Mouse (Mus musculus) spleen, embryonic (tissue): ENCODE measurements around the gene Rasgrp1.

Experiments
- CTCF ChIA-PET: fragments of 350-600 bp; sonication (Branson Sonifier 250); formaldehyde crosslinking; loops from one replicate; lab custom pipeline; 2022; lab: Charles Lee

The Rasgrp1 gene

DNA sequence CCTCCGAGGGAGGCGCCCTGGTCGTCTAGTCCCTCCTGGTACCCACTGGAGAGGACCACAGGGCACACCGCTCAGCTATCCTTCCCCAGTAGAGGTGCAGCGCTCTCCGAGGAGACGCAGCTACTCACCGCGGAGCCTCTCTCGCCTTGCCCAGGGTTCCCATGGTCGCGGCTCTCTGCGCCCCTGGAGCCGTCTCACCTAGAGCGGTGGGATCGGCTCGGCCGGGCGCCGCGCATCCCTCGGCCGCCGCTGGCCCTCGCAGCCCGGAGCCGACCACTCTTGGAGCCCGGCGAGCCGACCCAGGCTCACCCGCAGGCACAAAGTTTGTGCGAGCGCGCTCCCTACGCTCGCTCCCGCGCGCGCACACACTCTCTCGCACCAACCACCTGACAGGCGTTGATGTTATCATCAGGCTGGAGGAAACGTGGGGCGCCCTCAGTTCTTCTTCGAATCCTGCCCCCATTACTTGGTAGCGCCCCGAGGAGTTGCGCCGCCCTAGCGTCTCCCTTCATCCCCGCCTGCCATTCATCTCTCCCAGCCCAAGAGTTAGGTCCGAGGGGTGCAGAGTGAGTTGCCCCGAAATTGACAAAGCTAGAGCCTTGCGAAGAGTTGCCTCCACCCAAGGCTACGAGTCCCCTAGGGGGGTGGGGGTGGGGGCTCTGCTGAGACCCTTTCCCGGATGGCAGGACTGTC is at the start of gene Rasgrp1:
Gene Rasgrp1, minus strand, starts transcription at position 455 of the 693 bp plus-strand sequence.
- CTCF ChIA-PET = no interaction called here

DNA sequence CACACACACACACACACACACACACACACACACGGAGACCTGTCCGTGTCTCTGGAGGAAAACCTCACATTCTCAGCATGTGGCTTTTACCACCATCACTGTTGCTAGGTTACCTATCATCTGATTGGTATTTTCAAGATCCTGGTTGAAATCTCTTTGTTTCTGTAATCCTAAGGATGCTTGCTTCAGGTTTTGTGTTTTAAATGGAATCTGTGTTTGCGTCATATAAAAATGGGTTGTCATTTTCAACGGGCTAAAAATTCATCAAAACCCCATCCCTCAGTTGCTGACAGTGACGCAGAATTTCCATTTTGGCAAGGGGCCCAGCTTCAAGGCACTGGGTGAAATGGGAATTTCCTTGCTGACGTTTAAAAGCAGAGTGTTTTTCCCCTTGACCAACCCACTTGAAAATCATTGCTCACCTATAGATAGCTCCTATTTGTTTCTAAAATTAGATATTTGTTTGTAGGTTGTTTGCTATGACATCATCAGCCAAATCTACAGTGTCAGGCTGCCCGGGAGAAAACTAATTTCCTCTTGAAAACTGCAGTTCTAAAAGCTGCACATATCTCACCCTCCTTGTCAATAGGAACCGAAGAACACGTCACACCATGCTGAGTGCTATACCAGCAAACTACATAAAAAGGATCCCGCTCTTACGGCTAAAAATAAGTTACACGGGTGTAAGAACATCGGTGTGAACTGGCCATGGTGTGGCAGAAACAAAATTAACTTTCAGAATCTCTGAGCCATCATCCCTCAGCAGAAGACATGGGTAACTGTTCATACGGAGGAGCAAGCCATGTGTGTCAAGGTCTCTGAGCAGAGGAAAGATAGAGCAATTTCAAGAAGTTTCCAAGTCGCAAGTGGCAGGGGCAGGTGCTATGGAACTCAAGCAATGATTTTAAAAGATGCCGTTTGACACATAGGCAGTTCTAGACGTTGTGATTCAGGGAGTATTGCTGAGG is 47.4 kb upstream of the Rasgrp1 start:
- CTCF ChIA-PET = no interaction called here

DNA sequence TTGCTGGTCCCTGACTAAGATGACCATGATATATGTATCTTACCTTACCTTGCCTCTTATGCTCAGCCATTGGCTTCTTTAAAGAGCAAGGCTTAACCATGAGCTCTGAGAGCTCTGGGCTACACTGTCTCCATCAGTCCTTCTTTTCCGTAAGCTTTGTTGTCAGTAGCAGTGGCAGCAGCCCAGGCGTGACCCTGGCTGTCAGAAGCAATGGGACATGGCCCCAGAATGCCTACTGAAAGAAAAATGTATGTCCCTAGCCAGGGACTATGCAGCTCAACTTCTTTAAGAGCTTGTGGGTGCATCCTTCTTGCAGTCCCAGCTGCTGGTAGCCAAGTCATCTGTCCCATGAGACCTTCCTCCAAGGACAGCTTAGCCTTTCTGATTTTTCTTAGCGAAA is 46.7 kb upstream of the Rasgrp1 start:
- CTCF ChIA-PET = no interaction called here

DNA sequence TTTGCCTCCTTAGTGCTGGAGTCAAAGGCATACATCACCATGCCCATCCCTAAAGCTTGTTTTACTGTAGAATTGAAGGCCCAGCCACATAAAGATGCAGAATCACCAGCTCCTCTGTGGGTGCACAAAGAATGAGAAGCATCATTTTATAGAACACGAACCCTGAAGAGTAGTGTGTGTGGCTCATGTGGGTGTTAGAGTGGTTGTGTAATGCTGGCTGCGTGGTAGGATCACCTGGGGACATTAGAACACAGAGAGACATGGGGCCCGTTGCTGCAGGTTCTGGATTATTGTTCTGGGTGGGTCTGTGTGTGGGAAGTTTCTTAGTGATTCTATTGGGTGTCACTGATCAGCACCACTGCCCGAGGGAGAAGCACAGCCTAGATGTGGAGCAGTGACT is 45.3 kb upstream of the Rasgrp1 start:
- CTCF ChIA-PET = no interaction called here

DNA sequence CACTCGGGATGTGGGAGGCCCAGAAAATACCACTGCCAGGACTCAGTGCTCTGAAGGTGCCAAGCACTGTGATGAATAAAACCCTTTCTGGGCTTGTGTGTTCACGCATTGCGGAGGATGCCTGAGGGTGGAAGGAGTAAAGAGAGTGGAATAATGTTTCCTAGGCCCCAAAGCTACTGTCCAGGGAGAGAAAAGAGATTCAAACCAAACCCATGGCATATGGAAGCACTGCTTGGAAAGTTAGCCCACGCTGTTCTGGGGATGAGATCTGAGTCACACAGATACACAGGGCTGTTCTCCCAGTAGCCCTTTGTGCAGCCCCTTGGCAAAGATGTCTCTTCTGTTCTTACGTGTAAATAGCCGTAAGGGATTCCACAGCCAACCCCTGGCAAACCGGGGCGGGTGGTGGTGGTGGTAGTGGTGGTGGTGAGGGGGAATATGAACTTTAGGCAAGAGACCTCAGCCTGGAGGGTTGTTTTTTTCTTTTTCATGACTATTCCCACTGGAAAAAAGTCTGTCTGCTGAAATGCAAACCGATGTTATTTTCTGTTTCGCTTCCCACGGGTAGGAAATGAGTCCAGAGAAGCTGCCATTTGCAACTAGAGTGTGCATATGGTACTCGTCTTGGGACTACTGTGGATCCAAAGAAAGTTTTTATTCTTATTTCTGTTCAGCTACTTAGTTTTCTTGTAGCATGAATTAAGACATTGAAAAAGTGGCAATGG is 44.3 kb upstream of the Rasgrp1 start:
- CTCF ChIA-PET = no interaction called here

DNA sequence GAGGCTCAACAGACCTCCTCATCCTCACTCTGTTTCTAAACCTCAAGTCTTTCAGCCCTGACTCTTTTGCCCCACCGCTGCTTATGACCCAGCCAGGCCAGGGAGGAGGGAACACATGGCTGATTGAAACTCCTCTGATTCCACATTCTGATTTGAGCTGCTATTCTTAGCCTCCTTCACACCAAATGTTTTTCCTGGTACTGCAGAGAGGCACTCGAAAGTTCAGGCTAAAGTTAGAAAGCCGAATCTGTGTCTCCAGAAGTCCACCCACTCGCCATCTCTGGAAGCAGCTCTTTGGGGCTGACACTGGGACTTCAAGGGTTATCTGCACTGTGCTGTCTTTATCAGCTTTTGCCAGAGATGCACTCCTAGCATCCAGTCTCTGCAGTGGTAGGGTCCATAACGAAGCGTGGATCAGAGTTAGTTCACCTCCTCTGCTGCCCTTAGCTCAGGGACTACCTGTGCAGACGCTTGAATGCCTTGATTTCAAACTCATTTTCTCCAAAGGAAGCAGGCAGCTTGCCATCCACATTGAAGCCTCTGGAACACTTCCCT is 43.3 kb upstream of the Rasgrp1 start:
- CTCF ChIA-PET = no interaction called here

DNA sequence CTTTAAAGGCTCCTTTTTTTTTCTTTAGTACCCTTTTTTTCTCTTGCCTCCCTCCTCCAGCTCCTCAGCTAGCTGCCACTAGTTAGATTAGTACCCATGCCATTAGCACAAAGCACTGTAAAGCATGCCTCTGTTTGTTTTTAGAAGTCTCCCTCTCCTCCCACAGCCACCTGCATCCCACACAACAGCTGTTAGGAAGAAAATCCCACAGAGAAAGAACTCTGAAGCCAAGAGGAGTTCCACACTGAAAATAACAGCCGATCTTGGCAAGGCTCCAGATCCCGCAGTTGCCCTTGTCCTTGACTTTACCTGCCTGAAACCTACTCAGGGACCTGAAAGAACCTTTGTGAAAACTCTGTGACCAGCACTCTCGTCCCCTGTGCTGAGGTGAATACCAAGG is 38.5 kb upstream of the Rasgrp1 start:
- CTCF ChIA-PET = no interaction called here

DNA sequence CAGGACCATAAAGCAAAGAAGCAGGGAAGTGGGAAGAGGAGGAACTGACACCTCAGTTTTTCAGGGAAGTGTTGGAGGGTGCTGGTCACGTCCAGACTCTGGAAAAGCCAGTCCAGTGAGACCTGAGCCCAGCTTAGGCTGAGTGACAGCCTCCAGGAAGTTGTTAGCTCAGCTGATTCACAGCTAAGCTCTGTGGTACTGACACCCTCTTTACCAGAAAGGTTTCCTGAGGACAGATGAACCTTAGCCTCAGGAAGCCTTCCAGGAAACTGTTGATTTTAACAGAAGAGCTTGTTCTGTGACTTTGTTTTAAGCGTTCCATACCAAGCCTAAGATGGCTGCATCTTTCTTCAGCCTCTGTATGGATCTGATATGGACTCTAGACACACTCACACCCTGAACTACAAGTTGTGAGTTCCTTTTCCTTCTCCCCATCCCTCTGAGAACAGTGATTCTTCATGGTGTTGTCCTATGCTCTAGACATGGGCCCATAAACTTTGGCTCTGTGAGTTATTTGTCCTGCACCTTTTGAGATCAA is 31.6 kb upstream of the Rasgrp1 start:
- CTCF ChIA-PET = interaction anchor here (0.6 kb wide), 1 partner anchor 658 kb away, joined by 10 read pairs; no protein-coding TSS in a partner anchor

DNA sequence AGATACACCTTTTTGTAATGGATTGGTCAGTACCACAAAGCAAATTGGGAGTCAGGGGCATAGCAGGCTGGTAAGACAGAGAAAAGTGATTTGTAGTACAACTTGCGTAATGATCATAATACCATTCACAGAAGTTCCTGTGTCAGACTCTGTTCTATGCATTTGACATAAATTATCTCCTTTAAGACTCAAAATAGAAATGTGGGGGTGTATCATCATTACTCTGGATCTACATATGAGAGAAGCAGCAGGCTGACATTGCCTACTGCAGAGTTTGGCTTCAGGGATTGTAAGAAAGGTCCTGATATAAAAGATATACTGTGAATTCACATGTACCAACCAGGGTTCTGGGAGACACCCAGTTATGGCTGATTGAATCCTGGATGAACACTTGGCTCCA is 28.9 kb upstream of the Rasgrp1 start:
- CTCF ChIA-PET = no interaction called here

DNA sequence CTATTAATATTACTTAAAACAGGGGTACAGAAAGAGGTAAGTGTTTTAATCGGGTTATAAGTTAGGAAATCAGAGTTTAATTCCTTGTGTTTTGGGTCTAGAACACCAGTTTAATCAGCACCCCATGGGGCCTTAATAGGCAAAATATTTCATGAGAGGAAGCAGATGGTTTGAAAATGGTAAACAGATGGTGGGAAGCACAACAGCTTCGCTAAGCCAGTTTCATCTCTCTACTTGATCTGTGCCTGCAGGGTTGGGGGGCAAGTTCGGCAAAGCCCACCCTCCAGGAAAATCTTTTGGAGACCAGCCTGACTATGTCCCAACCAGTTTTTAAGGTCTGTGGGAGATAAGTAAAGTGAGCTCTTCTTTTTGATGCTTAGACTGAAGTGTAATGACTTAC is 23.7 kb upstream of the Rasgrp1 start:
- CTCF ChIA-PET = no interaction called here

DNA sequence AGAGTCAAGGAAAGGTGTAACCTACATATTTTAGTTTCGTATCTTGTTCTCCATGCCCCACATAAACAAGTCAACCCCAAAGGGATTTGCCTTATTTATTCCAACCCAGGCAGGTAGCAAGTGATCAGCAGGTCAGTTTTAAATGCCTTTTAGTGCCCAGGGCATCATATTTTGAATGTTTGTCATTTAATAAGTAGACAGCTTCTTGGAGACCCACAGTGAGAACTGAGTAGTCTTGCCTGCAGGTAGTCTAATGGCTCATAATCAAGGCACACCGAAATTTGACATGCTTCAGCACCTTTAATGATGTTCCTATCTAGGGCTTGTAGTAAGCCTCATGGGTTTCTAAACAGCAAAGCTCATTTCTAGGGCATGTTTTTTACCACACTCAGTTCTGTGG is 21.3 kb upstream of the Rasgrp1 start:
- CTCF ChIA-PET = no interaction called here

DNA sequence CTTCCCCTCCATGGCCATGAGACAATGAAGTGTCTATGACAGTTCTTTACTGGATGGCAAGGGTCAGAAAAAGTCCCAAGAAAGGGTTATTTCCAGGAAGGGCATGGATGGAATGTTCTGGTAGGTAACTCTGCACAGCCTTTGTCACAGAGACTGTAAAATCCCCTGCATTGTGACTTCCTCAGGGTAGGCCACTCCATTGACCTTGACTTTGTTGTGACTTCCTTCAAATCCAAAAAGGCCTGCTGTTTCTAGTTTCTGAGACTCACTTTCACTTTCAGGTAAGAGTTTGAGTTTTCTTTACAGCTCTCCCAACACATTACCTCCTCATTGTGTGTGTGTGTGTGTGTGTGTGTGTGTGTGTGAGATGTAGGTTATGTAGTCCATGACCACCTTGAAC is 15.1 kb upstream of the Rasgrp1 start:
- CTCF ChIA-PET = no interaction called here

DNA sequence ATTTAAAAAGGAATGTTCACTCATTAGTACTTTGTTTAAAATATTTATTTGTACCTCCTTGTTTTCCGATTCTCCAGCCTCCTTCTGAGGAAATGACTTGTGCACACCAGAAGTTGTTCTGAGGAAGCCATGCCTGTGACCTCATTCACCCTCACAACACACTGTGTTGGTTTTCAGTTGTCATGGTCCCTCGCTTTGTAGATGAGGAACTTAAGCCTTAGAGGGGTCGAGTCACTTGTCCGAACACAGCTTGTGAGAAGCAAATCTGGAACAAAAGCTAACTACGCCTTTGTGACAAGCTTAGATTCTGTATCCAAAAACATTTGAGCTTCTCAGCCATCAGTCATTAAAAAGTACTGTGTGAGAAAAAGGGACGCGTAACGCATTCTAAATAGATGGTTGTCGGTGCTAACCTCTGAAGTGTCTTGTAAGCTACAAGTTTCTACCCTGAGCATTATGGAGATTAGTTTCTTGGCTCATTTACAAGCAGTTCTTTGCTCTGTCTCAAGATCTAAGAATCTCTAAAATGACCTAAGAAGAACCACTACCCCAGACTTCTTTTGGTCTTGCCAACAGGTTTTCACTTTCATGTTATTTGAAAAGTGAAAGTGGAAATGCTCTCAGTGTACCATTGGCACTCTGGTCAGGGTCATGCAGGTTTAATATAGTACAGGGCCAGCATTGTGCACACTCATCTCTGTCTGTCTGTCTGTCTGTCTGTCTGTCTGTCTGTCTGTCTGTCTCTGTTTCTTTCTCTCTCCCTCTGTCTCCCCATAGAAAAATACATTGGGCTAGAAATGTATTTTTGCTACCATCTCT is 9.7 kb upstream of the Rasgrp1 start:
- CTCF ChIA-PET = no interaction called here

DNA sequence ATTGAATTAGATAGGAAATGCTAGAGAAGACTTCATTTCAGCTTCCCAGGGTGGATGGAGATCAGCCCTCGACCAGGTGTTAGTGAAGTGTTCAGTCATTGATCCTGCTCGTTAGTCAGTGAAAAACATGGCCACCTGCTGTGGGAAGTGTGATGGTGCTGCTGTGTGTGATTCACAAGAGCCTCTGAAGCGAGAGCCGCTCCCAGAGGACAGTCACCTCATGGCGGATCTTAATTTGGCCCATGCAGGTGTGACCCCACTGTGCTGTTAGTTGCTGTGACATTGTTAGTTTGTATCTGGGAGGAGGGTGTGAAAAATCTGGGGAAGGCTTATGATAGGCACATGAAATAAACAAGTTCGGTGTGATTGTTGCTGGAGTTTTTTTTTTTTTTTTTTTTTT is 7.3 kb upstream of the Rasgrp1 start:
- CTCF ChIA-PET = interaction anchor here (0.7 kb wide), 1 partner anchor 64 kb away, joined by 4 read pairs; no protein-coding TSS in a partner anchor

DNA sequence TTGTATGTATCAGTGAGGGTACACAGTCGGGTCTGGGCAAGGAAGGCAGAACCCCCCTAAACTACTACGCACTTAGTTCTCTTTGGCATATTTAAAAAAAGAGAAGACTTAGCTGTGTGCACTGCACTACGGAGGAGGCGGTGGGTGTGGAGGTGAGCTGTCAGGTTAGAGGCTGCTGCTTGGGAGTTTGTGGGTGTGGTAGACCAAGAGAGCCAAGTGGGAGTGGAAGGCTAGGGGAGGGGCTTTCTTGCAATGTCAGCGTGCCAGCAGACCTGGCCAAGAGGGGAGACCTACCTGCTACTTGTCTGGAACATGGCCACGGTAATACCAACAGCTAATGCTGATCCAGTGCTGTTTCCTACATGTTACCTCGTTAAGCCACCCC is 431 bp upstream of the Rasgrp1 start:
- CTCF ChIA-PET = no interaction called here

DNA sequence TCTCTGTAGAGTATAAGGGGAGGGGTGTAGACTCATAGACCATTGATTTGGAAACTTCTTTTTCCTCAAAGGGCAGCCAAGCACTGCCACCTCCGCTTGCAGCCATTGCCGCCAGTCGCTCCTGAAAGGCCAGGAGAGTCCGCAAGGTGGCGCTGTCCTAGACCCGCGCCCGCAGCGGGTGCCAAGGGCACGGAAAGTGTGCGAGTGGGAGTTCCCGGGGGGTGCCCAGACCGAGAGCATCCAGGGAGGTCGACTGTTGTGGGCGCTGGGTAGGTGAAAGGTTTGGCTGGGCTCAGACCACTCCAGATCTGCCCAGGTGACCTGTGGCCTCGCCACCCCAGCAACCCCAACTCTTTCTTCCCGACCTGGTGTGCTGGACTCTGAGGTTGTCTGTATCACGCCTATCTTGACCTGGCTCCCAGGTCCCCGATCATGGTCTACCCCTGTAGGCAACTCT is 683 bp downstream of the Rasgrp1 start:
- CTCF ChIA-PET = no interaction called here

DNA sequence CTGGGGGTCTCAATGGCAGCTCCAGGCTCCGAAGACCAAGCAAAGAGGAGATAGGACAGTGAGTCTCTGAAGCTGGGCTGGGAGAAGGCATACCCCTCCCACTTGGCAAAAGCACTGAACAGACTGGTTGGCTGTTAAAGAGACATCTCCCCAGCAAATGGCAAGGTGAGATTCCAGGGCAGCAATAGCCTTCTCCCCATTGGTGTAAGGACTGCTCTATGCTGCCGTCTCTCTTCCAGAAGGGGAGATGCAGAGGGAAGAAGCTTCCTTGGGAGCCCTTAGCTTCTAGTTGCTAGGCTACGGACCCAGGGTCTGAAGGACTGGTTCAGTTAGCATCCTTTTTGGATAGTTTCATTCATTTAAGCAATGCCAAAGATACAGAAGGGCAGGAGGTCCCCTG is 4.3 kb downstream of the Rasgrp1 start:
- CTCF ChIA-PET = interaction anchor here (1.8 kb wide), 1 partner anchor 74 kb away, joined by 4 read pairs; no protein-coding TSS in a partner anchor

DNA sequence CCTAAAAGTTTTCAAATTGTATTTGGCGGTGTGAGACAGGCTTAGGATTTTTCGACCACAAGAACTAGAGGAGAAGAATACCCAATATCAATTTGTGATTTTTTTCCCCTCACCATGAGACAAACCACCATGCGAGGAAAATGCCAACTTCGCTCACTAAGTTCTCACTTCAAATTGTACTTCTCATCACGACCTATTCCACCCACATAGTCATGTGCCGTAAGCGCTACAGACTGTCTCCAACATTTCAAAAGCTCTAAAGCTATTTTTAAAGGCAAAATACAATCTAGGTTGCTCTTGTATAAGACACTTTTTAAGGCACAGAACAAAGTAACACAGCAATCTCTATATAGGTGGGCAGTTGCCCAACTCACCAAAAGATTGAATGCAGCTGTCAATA is 4.9 kb downstream of the Rasgrp1 start:
- CTCF ChIA-PET = no interaction called here

DNA sequence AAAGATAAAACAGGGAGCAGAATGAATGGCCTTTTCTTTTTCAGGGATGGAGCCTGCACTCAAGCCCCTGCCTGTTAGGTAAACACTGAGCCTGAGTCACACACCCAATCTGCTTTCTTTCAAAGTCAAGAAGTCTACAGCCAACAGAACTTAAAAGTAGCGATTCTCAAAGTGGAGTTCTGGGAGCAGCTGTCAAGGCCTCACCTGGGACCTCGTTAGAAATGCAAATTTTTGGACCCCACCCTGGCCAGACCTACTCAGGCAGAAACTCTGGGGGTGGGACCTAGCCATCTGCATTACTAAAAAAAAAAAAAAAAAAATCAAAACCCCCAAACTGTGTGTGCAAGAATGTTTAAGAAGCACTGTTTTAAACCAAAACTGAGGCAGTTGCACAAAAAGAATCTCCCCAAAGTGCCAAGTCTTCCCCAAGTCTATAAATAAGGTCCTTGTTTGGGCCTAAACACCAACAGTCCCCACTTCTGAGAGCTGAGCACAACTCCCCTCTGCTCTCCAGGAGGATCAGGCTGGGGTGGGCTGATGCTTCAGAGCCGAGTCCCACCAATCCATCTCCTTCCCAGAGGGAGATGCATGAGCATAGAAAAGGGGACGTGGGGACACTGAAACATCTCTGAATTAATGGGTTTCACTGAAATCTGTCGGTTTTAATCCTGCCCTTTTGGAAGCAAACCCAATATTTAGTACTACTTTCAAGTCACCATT is 5.7 kb downstream of the Rasgrp1 start:
- CTCF ChIA-PET = interaction anchor here (1.1 kb wide), 1 partner anchor 9 kb away, joined by 4 read pairs; no protein-coding TSS in a partner anchor
